Mouse (Mus musculus) spleen, postnatal 36 days (tissue): ENCODE results near the gene Pitpnc1.

Source experiments
- DNase-seq, 2 experiments: peaks; one replicate each; pipeline ENCODE4 v3.0.0; 2022; ENCODE audit warnings: low spot score in 2 of 2, mixed read lengths in 1 of 2

Gene Pitpnc1

DNA sequence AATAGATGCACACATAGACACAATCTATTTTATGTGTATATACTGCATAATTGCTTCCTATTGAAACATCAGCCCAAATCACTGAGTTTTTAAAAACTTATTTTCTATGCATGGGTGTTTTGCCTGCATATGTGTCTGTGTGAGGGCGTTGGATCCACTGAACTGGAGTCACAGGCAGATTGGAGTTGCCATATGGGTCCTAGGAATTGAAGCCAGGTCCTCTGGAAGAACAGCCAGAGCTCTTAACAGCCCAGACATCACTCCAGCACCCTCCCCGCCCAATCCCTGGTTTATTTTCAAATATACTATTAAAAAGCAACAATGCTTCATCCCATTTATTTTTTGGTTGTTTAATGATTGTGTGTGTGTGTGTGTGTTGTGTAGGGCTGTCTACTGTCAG, 139.1 kb downstream of the Pitpnc1 start:
- DNase-seq, result no peak

DNA sequence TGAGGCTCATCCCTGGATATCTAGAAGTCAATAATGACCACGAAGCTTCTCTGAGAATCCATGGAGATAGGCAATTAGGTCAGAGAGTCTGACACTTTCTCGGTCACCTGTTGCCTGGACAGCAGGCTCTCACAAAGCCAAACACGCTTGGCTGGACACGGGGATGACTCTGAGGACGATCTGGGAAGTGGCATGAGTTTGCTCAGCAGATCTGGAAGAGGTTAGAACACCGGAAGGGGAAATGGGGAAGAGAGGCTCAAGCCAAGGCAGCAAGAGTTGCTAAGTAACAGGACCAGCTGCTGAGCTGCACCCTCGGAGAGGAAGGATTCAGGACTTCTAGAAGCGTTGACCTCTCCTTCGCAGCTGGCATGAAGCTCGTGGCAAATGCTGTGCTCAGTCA, 143.2 kb downstream of the Pitpnc1 start:
- DNase-seq, result no peak

DNA sequence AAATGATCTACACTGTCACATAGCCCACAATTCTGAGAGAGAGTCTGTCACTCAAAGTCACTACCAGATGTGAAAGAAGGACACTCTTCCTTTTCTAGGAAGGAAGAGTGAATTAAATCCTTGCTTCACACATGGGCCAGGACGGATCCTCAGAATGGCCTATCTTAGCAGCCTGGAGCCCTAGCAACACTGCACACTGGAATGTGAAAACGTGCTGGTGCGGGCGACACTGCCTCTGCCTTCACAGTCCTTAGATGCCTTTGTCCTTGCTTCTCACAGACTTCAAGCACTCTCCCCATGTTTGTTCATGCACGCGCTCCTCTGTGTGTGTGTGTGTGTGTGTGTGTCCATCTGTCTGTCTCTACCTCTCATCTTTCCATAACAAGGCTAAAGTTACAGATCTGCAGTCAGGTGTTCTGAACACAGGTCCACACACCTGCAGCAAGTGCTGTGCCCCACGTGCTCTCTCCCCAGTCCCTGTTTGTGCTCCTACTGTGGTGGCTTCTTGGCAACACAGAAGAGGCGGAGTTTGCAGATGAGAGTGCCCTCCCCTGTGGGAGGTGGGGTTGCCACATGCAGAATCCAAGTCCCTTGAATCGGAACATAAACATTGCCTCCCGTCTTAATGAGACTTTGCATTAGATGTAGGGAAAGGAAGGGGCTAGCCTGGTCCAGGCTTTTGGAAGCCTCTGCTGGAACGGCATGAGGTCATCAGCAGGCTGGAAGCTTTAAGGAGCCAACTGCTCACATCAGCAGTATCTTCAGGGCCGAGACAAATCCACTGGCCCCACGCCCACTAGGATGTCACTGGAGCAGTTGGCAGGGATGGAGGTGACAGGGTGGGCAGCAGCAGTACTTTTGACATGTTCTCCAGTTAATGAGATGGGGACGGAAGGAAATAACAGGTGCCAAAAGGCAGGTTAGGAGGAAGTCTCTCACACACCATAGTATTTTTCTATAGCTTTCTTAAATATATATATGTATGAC, 144.5 kb downstream of the Pitpnc1 start:
- no peak for DNase-seq

DNA sequence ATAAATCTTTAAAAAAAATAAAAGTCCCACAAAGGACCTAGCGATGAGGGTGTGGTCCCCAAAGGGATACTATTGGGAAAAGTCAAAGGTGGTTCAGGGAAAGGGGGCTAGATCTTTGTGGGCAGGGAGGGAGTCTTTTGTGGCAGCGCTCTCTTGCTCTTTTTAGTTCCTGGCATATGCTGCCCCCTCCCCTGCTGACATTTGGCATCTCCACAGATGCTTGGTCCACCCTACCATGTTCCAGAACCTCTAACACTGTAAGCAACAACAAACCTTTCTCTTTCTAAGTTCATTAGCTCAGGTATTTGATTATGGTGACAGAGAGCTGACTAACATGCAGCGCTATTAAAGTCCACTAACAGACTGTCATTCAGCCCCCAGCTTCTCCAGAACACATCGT, 145.3 kb downstream of the Pitpnc1 start:
- no peak for DNase-seq

DNA sequence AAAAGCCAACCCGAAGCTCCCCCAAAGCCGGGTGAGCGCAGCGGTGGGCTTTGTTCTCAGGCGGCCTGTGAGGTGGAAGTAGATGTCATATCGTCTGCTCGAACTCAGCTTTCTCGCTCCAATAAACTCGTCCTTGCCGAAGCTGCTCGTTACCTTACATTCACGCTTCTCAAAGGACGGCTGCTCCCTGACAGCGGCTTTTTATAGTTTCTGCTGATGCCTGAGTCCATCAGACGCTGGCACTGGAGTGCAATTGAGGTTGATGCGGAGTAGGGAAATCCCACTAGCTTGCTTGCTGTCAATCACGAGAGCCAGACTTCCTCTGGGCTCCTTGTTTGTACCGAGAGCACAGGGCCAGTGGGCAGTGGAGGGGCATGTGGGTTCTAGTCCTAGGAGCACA, 147.3 kb downstream of the Pitpnc1 start:
- DNase-seq, result peak in 1 of 2 experiments; percentile 18

DNA sequence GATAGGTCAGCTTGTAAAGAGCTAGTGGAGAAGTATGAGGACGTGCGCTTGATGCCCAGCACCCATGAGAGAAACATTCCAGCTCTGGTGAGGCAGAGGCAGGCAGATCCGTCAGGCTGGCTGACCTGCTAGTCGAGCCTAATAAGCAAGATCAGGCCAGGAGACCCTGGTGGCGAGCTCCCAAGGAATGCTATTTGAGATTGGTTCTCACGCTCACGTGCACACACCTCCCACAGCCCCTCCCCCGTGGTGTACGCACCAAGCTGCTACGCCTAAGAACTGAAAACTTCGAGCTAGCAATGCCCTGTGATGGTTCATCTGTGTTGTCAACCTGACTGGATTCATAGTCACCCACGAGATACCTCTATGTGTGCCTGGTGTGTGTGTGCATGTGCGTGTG, 148.3 kb downstream of the Pitpnc1 start:
- no peak for DNase-seq

DNA sequence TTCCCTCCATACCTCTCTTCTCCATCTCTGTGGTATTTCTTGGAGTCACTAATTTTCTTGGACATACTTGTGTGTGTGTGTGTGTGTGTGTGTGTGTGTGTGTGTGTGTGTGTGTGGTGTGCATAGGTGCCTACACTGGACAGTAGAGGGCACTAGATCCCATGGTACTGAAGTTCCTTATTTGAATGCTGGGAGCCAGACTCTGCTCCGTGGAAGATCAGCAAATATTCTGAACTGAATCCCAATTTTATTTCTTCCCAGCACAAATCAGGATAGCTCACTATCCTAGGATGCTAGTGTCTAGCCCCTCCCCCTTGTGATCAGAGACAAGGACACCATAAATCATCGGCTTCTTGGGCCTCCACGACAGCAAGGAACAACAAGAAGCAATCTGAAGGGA, 148.7 kb downstream of the Pitpnc1 start:
- no peak for DNase-seq

DNA sequence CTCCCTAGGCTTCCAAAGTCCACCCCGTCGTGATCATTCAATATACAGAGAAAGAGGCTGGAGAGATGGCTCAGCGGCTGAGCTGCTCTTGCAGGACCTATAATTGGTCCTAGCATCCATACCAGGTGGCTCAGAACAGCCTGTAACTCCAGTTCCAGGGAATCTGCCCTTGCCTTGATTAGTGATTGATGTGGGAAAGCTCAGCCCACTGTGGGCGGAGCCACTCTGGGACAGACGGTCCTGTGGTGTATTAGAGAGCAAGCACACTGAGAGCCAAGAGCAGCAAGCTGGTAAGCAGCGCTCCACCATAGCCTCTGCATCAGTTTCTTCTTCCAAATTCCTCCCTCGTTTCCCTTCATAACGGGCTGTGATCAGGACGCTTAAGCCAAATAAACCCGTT, 150.6 kb downstream of the Pitpnc1 start:
- no peak for DNase-seq

GRCm38 (mm10) chr11:107317653-107318281, 152.7 kb downstream of the Pitpnc1 start:
- DNase-seq, result peak; percentile 11 to 35

DNA sequence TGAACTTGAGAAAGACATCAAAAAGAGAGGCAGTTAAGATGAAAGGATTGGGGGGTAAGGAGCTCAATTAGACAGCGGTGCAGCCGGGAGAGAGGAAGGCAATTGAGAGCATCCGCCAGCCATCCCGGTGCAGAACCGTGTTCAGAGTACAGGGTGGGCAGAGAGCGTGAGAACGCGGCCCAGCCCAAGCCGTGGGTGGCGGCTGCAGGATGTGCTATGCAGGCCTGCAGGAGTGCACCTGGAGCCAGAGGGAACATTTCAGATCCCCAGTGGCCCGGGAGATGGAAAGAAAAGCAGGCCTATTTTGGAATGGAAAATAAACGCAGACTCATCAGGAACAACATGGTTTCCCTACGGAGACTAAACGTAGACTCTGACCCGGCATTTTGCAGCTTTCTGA, 155.0 kb downstream of the Pitpnc1 start:
- DNase-seq, result no peak

DNA sequence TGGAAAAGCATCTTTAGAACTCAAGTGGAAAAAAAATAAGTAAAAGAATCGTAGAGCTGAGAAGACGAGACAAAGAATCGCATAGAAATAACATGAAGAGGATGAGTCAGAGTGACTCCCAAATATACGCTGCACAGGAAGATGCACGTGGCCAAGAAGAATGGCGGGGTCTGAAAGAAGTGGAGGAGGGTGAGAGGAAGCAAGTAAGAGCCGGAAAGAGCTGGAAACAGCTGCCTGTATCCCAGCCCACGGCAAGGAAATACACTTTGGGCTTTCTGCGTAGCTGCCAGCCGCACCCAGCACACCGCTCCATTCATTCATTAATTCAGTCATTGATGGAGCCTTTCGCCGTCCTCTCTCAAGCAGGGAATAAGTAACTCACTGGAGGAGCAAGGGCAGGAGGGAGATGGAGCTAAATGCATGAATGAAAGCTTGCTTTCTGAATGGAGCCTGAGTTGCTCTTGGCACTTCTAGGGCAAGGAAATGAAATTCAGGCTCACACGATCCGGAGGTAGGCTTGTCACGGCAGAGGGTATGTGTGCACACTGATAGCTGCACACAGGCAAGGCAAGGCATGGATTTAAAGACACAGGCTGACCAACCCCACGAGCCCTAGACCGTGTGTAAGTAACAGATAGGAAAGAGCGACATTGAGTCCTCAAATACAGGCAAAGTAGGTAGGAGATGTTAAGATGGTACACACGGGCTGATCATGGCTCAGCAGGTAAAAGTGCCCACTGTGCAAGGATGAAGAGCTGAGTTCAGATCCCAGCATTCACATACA, 160.0 kb downstream of the Pitpnc1 start:
- no peak for DNase-seq

GRCm38 (mm10) chr11:107306170-107306569, 164.3 kb downstream of the Pitpnc1 start:
- DNase-seq, result no peak

GRCm38 (mm10) chr11:107302141-107302540, 168.4 kb downstream of the Pitpnc1 start:
- no peak for DNase-seq

DNA sequence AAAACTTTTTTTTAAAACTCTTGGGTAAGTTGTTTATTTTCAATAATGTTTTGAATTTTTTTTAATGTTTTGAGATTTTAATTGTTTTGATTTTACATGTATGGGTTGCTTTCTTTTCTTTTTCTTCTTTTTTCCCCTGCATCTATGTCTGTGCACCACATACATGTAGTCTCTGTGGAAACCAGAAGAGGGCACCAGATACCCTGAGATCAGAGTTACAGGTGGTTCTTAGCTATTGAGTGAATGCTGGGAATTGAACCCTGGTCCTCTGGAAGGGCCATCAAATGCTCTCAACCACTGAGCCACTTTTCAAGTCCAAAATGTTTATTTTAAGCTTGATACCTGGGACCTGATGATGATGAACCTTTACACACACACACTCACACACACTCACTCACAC, 170.3 kb downstream of the Pitpnc1 start:
- no peak for DNase-seq

GRCm38 (mm10) chr11:107299511-107300120, 170.9 kb downstream of the Pitpnc1 start:
- no peak for DNase-seq

- DNase-seq, result no peak
These were observed 174.3 kb downstream of the Pitpnc1 start for GRCm38 (mm10) chr11:107296176-107296575.

GRCm38 (mm10) chr11:107292036-107292435, 178.5 kb downstream of the Pitpnc1 start:
- no peak for DNase-seq

- DNase-seq, result no peak
These were observed 182.3 kb downstream of the Pitpnc1 start for GRCm38 (mm10) chr11:107288186-107288563.

GRCm38 (mm10) chr11:107287215-107288185, 183.0 kb downstream of the Pitpnc1 start:
- no peak for DNase-seq

DNA sequence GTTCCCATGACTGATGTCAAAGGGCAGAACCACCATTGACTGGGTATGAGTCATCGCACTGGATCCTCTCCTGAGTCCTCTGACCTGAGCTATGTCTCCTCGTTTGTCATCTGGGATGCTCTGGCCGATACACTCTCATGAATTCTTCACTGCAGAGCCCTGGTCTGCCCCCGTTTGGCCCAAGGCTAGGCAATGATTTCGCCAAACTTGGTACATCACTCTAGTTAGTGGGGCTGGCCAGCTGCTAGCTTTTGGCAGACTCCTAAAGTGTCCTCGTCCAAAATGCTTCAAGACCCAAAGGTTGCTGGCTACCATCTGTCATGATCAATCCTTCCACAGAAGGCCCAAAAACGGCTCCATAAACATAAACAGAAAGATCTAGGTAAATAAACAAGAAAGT, 184.8 kb downstream of the Pitpnc1 start:
- DNase-seq, result no peak

GRCm38 (mm10) chr11:107283632-107284031, 186.9 kb downstream of the Pitpnc1 start:
- no peak for DNase-seq
